Mouse (Mus musculus): ENCODE results near the gene Dhx35. TPM values are rescaled to one million over a fixed set of nuclear protein-coding genes. Genes with fewer than 3 reads are reported as not detected.

Gene Dhx35
- polyA plus RNA-seq, 1 experiment from 2014 or later, result 17.7 TPM

DNA sequence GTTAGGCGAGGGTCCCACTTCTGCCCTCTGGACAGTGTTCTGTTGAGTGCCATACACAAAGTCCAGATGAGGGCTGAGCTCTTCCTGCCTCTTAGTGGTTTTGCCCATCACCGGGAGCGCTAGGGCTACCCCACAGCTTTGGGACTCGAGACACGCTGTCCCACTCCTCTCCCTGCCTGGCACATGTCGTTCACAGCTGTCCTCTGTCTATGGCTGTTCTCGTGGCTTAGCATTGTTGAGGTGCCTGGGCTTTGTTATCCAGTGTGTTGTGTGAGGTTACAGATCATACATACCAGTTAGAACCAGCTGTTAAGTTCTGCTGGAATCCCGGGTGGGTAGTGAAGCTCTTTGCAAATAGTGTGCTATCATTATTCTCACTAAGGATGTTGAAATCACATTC is 23.1 kb downstream of the Dhx35 start:
- Histone ChIP-seq H3K4me1 (no peaks in the 10 kb centered on the region), H3K27me3 (ENCODE audit: low read depth, poor library complexity, severe bottlenecking) (no peaks in the 10 kb centered on the region), H3K4me3 (no peak overlapping the region), H3K27ac (replicated peaks) (no peak overlapping the region), H3K9me3 (replicated peaks) (no peaks in the 10 kb centered on the region), H3K36me3 (peaks cover 76% of the 10 kb centered on the region)
- WGBS, result 92% methylated on average over 8 of the region's 8 CpGs
- DNase-seq (ENCODE audit: low spot score), result no peak

DNA sequence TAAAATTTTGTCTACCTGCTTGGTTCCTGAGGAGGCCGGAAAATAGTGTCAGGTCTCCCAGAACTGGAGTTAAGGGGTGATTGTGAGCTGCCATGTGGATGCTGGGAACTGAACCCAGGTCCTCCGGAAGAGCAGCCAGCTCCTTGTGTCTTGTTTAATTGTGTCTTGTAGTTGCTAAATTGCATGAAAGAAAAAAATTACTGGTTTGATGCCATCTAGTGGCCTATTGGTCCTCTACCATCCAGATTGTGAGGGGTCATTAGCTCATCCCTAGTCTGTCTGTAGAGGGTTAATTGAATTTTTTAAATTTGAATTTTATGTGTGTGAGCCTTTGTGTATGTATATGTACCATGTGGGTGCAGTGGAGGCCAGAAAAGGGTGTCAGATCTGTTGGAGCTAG is 33.5 kb downstream of the Dhx35 start:
- H3K27ac ChIP-seq (replicated peaks), result no peak overlapping the region
- 91% methylated on average over 2 of the region's 2 CpGs for WGBS
- DNase-seq (ENCODE audit: low spot score), result no peak
- no peaks in the 10 kb centered on the region for H3K9me3 ChIP-seq (replicated peaks)
- peaks cover under 1% of the 10 kb centered on the region; the same call in 1 of the 2 replicates for H3K4me1 ChIP-seq
- peaks cover 76% of the 10 kb centered on the region for H3K36me3 ChIP-seq
- no peak overlapping the region for H3K4me3 ChIP-seq
- no peaks in the 10 kb centered on the region for H3K27me3 ChIP-seq (ENCODE audit: low read depth, poor library complexity, severe bottlenecking)

GRCm38 (mm10) chr2:158829746-158830145 is 35.1 kb downstream of the Dhx35 start:
- Histone ChIP-seq H3K27me3 (ENCODE audit: low read depth, poor library complexity, severe bottlenecking) (no peaks in the 10 kb centered on the region), H3K4me1 (peaks cover 8% of the 10 kb centered on the region), H3K36me3 (peaks cover 84% of the 10 kb centered on the region), H3K27ac (replicated peaks) (no peak overlapping the region), H3K9me3 (replicated peaks) (no peaks in the 10 kb centered on the region), H3K4me3 (no peak overlapping the region)
- DNase-seq (ENCODE audit: low spot score), result no peak
- WGBS, result 81% methylated on average over 6 of the region's 6 CpGs

- DNase-seq (ENCODE audit: low spot score), result no peak
- Histone ChIP-seq H3K4me1 (peaks cover 8% of the 10 kb centered on the region), H3K27ac (replicated peaks) (0 out of 2 replicates have a peak overlapping the region, but pooled peaks have one; percentile 25), H3K36me3 (peaks cover 94% of the 10 kb centered on the region), H3K4me3 (no peak overlapping the region), H3K9me3 (replicated peaks) (no peaks in the 10 kb centered on the region), H3K27me3 (ENCODE audit: low read depth, poor library complexity, severe bottlenecking) (no peaks in the 10 kb centered on the region)
- 81% methylated on average over 5 of the region's 5 CpGs for WGBS
Measured at GRCm38 (mm10) chr2:158833221-158833620, 38.6 kb downstream of the Dhx35 start.

- Histone ChIP-seq H3K4me3 (no peak overlapping the region), H3K4me1 (peaks cover 8% of the 10 kb centered on the region), H3K9me3 (replicated peaks) (no peaks in the 10 kb centered on the region), H3K27me3 (ENCODE audit: low read depth, poor library complexity, severe bottlenecking) (no peaks in the 10 kb centered on the region), H3K27ac (replicated peaks) (0 out of 2 replicates have a peak overlapping the region, but pooled peaks have one; percentile 25), H3K36me3 (peaks cover 93% of the 10 kb centered on the region)
- WGBS, result 86% methylated on average over 2 of the region's 2 CpGs
- DNase-seq (ENCODE audit: low spot score), result no peak
Measured at GRCm38 (mm10) chr2:158833645-158834044, 39.0 kb downstream of the Dhx35 start.

GRCm38 (mm10) chr2:158843287-158843686 is 48.7 kb downstream of the Dhx35 start:
- H3K9me3 ChIP-seq (replicated peaks), result no peaks in the 10 kb centered on the region
- H3K27me3 ChIP-seq (ENCODE audit: low read depth, poor library complexity, severe bottlenecking), result no peaks in the 10 kb centered on the region
- DNase-seq (ENCODE audit: low spot score), result no peak
- H3K4me3 ChIP-seq, result no peak overlapping the region
- peaks cover 70% of the 10 kb centered on the region for H3K36me3 ChIP-seq
- H3K4me1 ChIP-seq, result peaks cover 4% of the 10 kb centered on the region; the same call in 1 of the 2 replicates
- H3K27ac ChIP-seq (replicated peaks), result no peak overlapping the region
- 87% methylated on average over 5 of the region's 5 CpGs for WGBS

DNA sequence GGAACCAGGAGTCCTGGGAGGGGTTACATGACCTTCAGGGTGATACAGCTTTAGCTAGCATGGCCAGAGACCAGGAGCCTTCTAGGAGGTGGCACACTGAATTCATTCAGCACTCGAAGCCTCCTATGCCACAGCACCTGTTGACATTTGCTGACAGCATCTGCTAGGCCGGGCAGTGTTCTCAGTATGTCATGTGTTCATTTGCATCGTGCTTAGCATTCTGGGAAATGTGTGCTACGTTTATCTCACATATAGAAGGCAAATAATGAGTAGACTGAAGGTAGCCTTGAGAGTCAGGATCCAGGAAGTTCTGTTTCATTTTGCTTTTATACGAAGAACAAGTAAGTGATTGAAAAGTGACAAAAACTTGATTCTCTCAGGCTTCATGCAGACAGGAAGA is 50.4 kb downstream of the Dhx35 start:
- no peak overlapping the region for H3K4me3 ChIP-seq
- no peak for DNase-seq (ENCODE audit: low spot score)
- peaks cover 2% of the 10 kb centered on the region; the same call in 1 of the 2 replicates for H3K4me1 ChIP-seq
- no peaks in the 10 kb centered on the region for H3K9me3 ChIP-seq (replicated peaks)
- peaks cover 74% of the 10 kb centered on the region for H3K36me3 ChIP-seq
- no peaks in the 10 kb centered on the region for H3K27me3 ChIP-seq (ENCODE audit: low read depth, poor library complexity, severe bottlenecking)
- no peak overlapping the region for H3K27ac ChIP-seq (replicated peaks)
- WGBS, result 85% methylated on average over 5 of the region's 5 CpGs

- Histone ChIP-seq H3K4me1 (no peaks in the 10 kb centered on the region), H3K36me3 (peaks cover 68% of the 10 kb centered on the region), H3K9me3 (replicated peaks) (no peaks in the 10 kb centered on the region), H3K27ac (replicated peaks) (no peak overlapping the region), H3K27me3 (ENCODE audit: low read depth, poor library complexity, severe bottlenecking) (no peaks in the 10 kb centered on the region), H3K4me3 (no peak overlapping the region)
- no peak for DNase-seq (ENCODE audit: low spot score)
- 94% methylated on average over 2 of the region's 2 CpGs for WGBS
Measured at GRCm38 (mm10) chr2:158846208-158846607, 51.6 kb downstream of the Dhx35 start.

DNA sequence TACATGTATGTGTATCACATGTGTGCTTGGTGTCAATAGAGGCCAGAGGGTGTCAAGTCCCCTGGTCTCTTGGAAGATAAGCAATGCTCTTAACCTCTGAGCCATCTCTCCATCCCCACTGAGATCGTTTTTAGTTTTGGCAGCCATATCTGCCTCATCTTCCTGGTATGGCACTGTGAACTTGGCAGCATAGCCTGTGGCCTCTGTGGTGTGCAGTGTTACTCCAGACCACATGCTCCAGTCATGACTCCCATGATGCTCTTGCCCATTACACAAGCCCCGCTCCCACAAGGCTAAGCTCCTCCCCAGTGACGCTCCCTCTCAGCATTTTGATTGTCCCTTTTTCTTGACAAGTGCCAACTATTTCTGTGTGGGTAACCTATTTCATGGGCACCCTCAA is 53.4 kb downstream of the Dhx35 start:
- Histone ChIP-seq H3K4me1 (no peaks in the 10 kb centered on the region), H3K9me3 (replicated peaks) (no peaks in the 10 kb centered on the region), H3K36me3 (peaks cover 60% of the 10 kb centered on the region), H3K27me3 (ENCODE audit: low read depth, poor library complexity, severe bottlenecking) (no peaks in the 10 kb centered on the region), H3K4me3 (no peak overlapping the region), H3K27ac (replicated peaks) (no peak overlapping the region)
- 94% methylated on average over 3 of the region's 3 CpGs for WGBS
- no peak for DNase-seq (ENCODE audit: low spot score)

DNA sequence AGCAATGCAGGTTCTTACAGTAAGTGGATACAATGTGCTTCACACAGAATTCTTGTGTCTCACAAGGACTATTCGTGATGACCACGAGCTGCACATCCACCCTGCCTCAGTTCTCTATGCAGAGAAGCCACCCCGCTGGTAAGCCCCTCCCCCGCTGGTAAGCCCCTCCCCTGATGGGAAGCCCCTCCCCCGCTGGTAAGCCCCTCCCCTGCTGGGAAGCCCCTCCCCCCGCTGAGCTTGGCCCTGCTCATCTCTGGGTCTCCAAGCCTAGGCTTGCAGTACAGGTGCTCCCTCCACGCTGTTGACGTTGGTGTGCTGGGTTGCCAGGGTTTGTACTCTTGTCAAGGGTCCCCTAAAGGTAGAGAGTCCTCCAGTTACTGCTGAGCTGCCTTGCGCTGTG is 54.8 kb downstream of the Dhx35 start:
- H3K36me3 ChIP-seq, result peaks cover 62% of the 10 kb centered on the region
- no peak for DNase-seq (ENCODE audit: low spot score)

GRCm38 (mm10) chr2:158852579-158852978 is 58.0 kb downstream of the Dhx35 start:
- no peak overlapping the region for H3K27ac ChIP-seq (replicated peaks)
- H3K36me3 ChIP-seq, result peaks cover 81% of the 10 kb centered on the region
- H3K27me3 ChIP-seq (ENCODE audit: low read depth, poor library complexity, severe bottlenecking), result no peaks in the 10 kb centered on the region
- no peak overlapping the region for H3K4me3 ChIP-seq
- peak; percentile 48 for DNase-seq (ENCODE audit: low spot score)
- no peaks in the 10 kb centered on the region; the same call in 1 of the 2 replicates for H3K4me1 ChIP-seq
- no peaks in the 10 kb centered on the region for H3K9me3 ChIP-seq (replicated peaks)
- 53% methylated on average over 2 of the region's 2 CpGs for WGBS

More for the DNA sequence above, 54.8 kb downstream of the Dhx35 start:
- Histone ChIP-seq H3K27me3 (ENCODE audit: low read depth, poor library complexity, severe bottlenecking) (no peaks in the 10 kb centered on the region), H3K27ac (replicated peaks) (no peak overlapping the region), H3K4me3 (no peak overlapping the region), H3K9me3 (replicated peaks) (no peaks in the 10 kb centered on the region), H3K4me1 (no peaks in the 10 kb centered on the region)
- 76% methylated on average over 9 of the region's 9 CpGs for WGBS

- H3K27me3 ChIP-seq (ENCODE audit: low read depth, poor library complexity, severe bottlenecking), result no peaks in the 10 kb centered on the region
- 90% methylated on average over 10 of the region's 10 CpGs for WGBS
- no peak for DNase-seq (ENCODE audit: low spot score)
- H3K27ac ChIP-seq (replicated peaks), result no peak overlapping the region
- H3K36me3 ChIP-seq, result peaks cover 55% of the 10 kb centered on the region
- no peaks in the 10 kb centered on the region for H3K9me3 ChIP-seq (replicated peaks)
- no peaks in the 10 kb centered on the region; the same call in 1 of the 2 replicates for H3K4me1 ChIP-seq
- no peak overlapping the region for H3K4me3 ChIP-seq
Measured at GRCm38 (mm10) chr2:158856896-158857499, 62.4 kb downstream of the Dhx35 start.

DNA sequence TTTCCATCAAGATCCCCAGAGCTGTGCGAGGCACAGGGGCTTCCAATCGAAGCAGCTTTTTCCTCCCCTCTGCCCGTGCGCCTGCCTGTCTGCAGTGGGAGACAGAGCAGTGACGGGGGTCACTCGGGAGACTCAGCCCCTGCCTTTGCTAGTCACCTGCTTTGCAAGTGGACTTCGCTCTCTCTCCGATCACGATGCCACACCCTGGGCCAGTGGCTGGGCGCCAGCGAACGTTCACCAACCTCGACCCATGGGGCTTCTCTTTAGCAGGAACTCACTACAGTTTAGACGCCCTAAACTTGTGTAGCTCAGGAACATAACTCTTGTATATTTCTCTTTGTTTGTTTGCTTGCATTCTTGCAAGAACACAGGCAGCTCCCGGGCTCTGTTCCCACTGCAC is 63.0 kb downstream of the Dhx35 start:
- DNase-seq (ENCODE audit: low spot score), result no peak
- no peak overlapping the region for H3K27ac ChIP-seq (replicated peaks)
- H3K4me3 ChIP-seq, result no peak overlapping the region
- H3K9me3 ChIP-seq (replicated peaks), result no peaks in the 10 kb centered on the region
- H3K27me3 ChIP-seq (ENCODE audit: low read depth, poor library complexity, severe bottlenecking), result no peaks in the 10 kb centered on the region
- no peaks in the 10 kb centered on the region; the same call in 1 of the 2 replicates for H3K4me1 ChIP-seq
- peaks cover 54% of the 10 kb centered on the region for H3K36me3 ChIP-seq
- 95% methylated on average over 15 of the region's 15 CpGs for WGBS

Measured in midbrain, embryonic 10.5 days (tissue).